Mouse (Mus musculus) ES-Bruce4 (cell line): ENCODE measurements around the gene N6amt1. TPM values are rescaled to one million over a fixed set of nuclear protein-coding genes. Genes with fewer than 3 reads are reported as not detected.

Experiments used
- H3K27ac ChIP-seq: 2 replicates; pipeline ENCODE4 v1.5.1; 2012; ENCODE audit warnings: low read length, inconsistent platforms; ENCODE audit not compliant: insufficient read depth
- H3K27me3 ChIP-seq: 2 replicates; pipeline ENCODE4 v1.6.1; 2012; ENCODE audit warnings: mild to moderate bottlenecking, low read length, inconsistent platforms; ENCODE audit not compliant: control insufficient read depth, poor library complexity, insufficient read depth, severe bottlenecking
- H3K36me3 ChIP-seq: 2 replicates; pipeline ENCODE4 v1.6.1; 2012; ENCODE audit warnings: inconsistent platforms, mild to moderate bottlenecking, low read length, moderate library complexity; ENCODE audit not compliant: control insufficient read depth, poor library complexity, insufficient read depth, severe bottlenecking
- H3K4me1 ChIP-seq: one replicate; pipeline ENCODE4 v1.8.1; 2011; ENCODE audit warnings: low read length; ENCODE audit not compliant: control insufficient read depth, insufficient read depth
- H3K4me3 ChIP-seq: 2 replicates; pipeline ENCODE4 v1.5.1; 2011; ENCODE audit warnings: low read depth, mild to moderate bottlenecking, low read length
- H3K9ac ChIP-seq: 2 replicates; pipeline ENCODE4 v1.6.1; 2012; ENCODE audit warnings: low read depth, mild to moderate bottlenecking, inconsistent platforms; ENCODE audit not compliant: poor library complexity, severe bottlenecking
- H3K9me3 ChIP-seq: replicated peaks from 2 replicates; pipeline ENCODE4 v1.6.1; 2012; ENCODE audit warnings: mild to moderate bottlenecking, low read length, inconsistent platforms; ENCODE audit not compliant: control insufficient read depth, poor library complexity, insufficient read depth, severe bottlenecking
- CTCF ChIP-seq: IDR thresholded peaks from one replicate; pipeline ENCODE4 v1.8.1; 2011; ENCODE audit warnings: low read depth, low read length
- EP300 ChIP-seq: IDR thresholded peaks from 2 replicates; pipeline ENCODE4 v1.6.1; 2011; ENCODE audit warnings: low read depth, low read length; ENCODE audit not compliant: insufficient read depth
- POLR2A ChIP-seq: IDR thresholded peaks from one replicate; pipeline ENCODE4 v1.8.1; 2011; ENCODE audit warnings: low read length; ENCODE audit not compliant: insufficient read depth
- polyA plus RNA-seq: library from polyadenylated mRNA; stranded (reverse); fragments of >200 nt; gene quantifications from 2 replicates; pipeline ENCODE4 v1.2.4, GENCODE M21; 2011; ENCODE audit warnings: low read depth; ENCODE audit not compliant: missing spikeins, insufficient read depth, insufficient read length

N6amt1 gene
- polyA plus RNA-seq, 1 experiment, result 11.2 TPM

GRCm38 (mm10) chr16:87318998-87319397, 35.0 kb upstream of the N6amt1 start:
- no peaks in the 10 kb centered on the region; the same call in 1 of the 2 replicates for H3K27me3 ChIP-seq
- H3K4me1 ChIP-seq, result no peaks in the 10 kb centered on the region
- no peaks in the 10 kb centered on the region for H3K36me3 ChIP-seq
- TF ChIP-seq EP300, result no peak
- no peak for TF ChIP-seq POLR2A
- no peak for TF ChIP-seq CTCF
- no peak overlapping the region for H3K27ac ChIP-seq
- H3K9me3 ChIP-seq, result no peaks in the 10 kb centered on the region
- H3K4me3 ChIP-seq, result no peak overlapping the region
- H3K9ac ChIP-seq, result no peak overlapping the region

- Histone ChIP-seq H3K9ac (no peak overlapping the region), H3K4me3 (no peak overlapping the region), H3K27ac (no peak overlapping the region), H3K36me3 (no peaks in the 10 kb centered on the region), H3K9me3 (no peaks in the 10 kb centered on the region), H3K4me1 (no peaks in the 10 kb centered on the region), H3K27me3 (no peaks in the 10 kb centered on the region; the same call in 1 of the 2 replicates)
- no peak for TF ChIP-seq POLR2A
- no peak for TF ChIP-seq CTCF
- no peak for TF ChIP-seq EP300
Measured at GRCm38 (mm10) chr16:87319541-87320251, 34.3 kb upstream of the N6amt1 start.

GRCm38 (mm10) chr16:87320252-87320555, 33.8 kb upstream of the N6amt1 start:
- no peak overlapping the region for H3K27ac ChIP-seq
- H3K36me3 ChIP-seq, result no peaks in the 10 kb centered on the region
- no peaks in the 10 kb centered on the region for H3K4me1 ChIP-seq
- no peak overlapping the region for H3K9ac ChIP-seq
- no peaks in the 10 kb centered on the region; the same call in 1 of the 2 replicates for H3K27me3 ChIP-seq
- no peak overlapping the region for H3K4me3 ChIP-seq
- TF ChIP-seq POLR2A (no peak), EP300 (no peak), CTCF (no peak)
- H3K9me3 ChIP-seq, result no peaks in the 10 kb centered on the region

GRCm38 (mm10) chr16:87324571-87324970, 29.4 kb upstream of the N6amt1 start:
- Histone ChIP-seq H3K36me3 (no peaks in the 10 kb centered on the region), H3K9ac (no peak overlapping the region), H3K27me3 (no peaks in the 10 kb centered on the region), H3K9me3 (no peaks in the 10 kb centered on the region), H3K4me3 (no peak overlapping the region), H3K27ac (no peak overlapping the region), H3K4me1 (no peaks in the 10 kb centered on the region)
- TF ChIP-seq POLR2A (no peak), EP300 (no peak), CTCF (no peak)

- Histone ChIP-seq H3K9ac (no peak overlapping the region), H3K27me3 (no peaks in the 10 kb centered on the region), H3K4me3 (no peak overlapping the region), H3K4me1 (no peaks in the 10 kb centered on the region), H3K9me3 (no peaks in the 10 kb centered on the region), H3K36me3 (no peaks in the 10 kb centered on the region), H3K27ac (no peak overlapping the region)
- no peak for TF ChIP-seq EP300
- TF ChIP-seq POLR2A, result no peak
- no peak for TF ChIP-seq CTCF
Measured at GRCm38 (mm10) chr16:87329986-87330385, 24.0 kb upstream of the N6amt1 start.

- H3K9me3 ChIP-seq, result no peaks in the 10 kb centered on the region
- no peak for TF ChIP-seq POLR2A
- no peak for TF ChIP-seq EP300
- no peak overlapping the region for H3K9ac ChIP-seq
- no peaks in the 10 kb centered on the region for H3K4me1 ChIP-seq
- no peak overlapping the region for H3K27ac ChIP-seq
- H3K36me3 ChIP-seq, result no peaks in the 10 kb centered on the region
- H3K27me3 ChIP-seq, result no peaks in the 10 kb centered on the region
- H3K4me3 ChIP-seq, result no peak overlapping the region
Measured at GRCm38 (mm10) chr16:87334756-87335155, 19.2 kb upstream of the N6amt1 start.
